Mouse (Mus musculus) urinary bladder, postnatal 36 days (tissue): ENCODE measurements around the gene Zbtb7a.
A peak's percentile ranks its signal among the peaks of the same experiment; 100 is the strongest.

ENCODE experiments used
- DNase-seq, 2 experiments: peaks; one replicate each; pipeline ENCODE4 v3.0.0; 2022; ENCODE audit warnings: low spot score in 2 of 2, mixed read lengths in 1 of 2

The Zbtb7a gene

GRCm38 (mm10) chr10:81134966-81135681, at the start of gene Zbtb7a:
TSS of gene Zbtb7a (plus strand) at chr10:81135220.
- peak in 1 of 2 experiments; percentile 52 for DNase-seq

- DNase-seq, result no peak
Observed at GRCm38 (mm10) chr10:81087021-81087420, 48.0 kb upstream of the Zbtb7a start.

DNA sequence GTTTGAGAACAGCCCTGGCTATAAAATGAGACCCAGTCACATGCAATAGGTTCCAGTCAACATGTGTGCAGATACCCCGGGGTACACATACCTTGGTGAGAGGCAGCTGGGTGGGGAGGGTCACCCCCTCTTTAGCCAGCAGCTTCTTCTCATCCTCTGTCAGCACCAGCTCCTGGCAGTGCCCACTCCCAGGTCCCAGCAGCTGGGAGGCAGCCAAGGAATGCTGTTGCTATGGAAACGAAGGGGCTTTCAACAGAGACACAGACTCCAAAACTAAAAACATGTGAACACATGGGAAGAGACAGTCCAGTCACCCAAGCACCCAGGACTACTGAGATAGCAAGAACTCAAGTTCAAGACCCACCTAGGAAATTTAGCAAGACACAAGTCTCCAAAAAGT, 45.8 kb upstream of the Zbtb7a start:
- no peak for DNase-seq

- DNase-seq, result no peak
Observed at GRCm38 (mm10) chr10:81090621-81091020, 44.4 kb upstream of the Zbtb7a start.

DNA sequence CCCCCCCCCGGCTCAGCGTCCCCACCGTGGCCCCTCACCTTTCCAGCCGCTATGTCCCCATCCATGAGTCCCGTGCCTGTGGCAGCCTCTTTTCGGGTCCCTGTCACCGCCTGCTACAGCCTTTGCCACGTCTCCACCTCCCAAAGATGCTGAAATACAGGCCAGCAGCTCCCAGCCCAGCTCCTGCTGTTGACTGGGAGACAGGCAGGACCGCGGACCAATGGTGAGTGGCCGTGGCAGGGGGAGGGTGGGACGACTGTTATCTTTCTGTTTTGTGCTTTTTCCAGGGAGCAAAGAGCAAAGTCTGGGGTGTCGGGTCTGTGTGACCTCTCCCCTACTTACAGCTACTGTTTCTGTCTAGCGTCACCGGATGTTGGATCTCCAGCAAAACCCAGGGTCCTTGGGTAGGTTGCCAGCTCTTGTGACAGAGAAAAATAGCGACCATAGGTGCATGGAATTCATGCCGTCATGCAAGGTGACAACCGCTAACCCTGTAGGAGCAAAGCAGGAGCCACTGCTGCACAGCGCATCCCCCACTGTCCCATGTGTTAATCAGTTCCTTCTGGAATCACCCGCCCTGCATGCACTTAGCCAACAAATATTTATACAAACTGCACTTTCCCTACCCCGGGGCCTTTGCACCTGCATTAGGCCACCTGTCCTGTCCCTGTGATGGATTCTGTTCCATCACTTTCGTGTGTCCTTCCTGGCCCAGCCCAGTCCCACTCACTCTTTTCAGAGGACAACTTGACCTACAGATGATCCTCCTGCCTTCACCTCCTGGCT, 42.4 kb upstream of the Zbtb7a start:
- peak in 1 of 2 experiments; percentile 29 for DNase-seq

- no peak for DNase-seq
Observed at GRCm38 (mm10) chr10:81094931-81095678, 39.9 kb upstream of the Zbtb7a start.

DNA sequence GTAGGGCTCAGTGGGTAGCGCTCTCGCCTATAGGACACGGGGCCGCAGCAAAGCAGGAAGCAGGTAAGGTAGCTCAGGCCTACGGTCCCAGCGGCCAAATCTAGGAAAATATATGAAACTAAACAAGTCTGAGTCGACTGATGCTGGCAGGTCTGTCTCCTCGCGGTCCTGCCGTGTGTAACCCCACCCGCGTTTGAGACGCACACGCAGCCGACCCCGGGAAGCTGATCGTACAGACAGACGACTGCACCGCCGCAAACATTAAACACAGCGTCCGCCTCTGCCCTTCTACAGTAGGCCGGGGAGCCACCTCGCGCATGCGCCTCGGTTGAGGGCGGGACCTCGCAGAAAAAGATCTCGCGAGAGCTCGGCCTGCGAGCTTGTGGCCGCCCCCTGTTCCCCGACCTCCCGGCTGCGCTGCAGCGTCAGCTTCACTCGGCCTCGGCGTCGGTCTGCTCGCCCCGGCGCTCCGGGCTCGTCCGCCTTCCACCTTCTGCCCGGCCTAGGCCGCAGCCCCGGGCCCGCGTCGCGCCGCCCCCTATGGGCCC, 29.4 kb upstream of the Zbtb7a start, which contains the start of gene Map2k2:
Map2k2 (plus strand) TSS at position 351 of the 548 bp plus-strand sequence.
- peak; percentile 95 to 97 for DNase-seq

- DNase-seq, result peak; percentile 83 to 87
Observed at GRCm38 (mm10) chr10:81106113-81106721, 28.8 kb upstream of the Zbtb7a start.

DNA sequence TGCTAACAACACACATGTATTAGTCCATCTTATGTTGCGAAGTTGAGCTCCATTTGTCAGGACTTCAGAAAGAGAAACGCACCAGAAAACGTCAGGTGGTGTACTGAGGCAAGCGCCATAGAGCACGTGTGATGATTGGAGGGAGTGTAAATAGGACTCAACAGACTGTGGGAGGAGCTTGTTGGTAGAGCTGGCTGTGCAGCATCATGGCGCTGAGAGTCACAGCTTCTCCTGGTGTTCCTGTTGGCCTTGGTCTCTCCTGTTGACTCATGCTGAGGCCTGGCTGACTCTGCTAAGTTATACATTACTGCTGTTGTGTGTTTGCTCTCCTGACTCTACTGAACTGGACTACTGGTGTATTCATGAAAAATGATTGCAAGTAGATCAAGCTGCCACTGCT, 22.1 kb upstream of the Zbtb7a start:
- DNase-seq, result no peak

- DNase-seq, result no peak
Observed at GRCm38 (mm10) chr10:81119625-81120024, 15.4 kb upstream of the Zbtb7a start.

DNA sequence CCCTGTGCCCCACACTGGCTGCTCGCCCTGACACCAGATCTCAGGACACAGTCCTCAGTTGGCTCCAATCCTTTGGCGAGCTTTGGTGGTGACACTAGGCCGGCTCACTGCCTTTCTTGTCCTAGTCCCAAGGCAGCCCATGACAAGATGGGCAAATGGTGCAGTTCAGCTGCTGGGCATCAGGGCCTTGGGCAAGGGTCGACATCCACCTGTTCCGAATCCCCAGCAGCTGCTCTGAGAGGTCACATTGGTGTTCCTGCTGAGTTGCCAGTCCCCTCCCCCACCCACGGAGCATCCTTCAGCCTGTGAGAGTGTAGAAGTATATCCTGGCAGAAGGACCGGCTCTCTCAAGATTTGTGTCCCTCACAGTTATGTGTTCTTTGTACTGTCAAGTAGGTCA, 14.4 kb upstream of the Zbtb7a start:
- no peak for DNase-seq

- DNase-seq, result no peak
Observed at GRCm38 (mm10) chr10:81122889-81123288, 12.1 kb upstream of the Zbtb7a start.

DNA sequence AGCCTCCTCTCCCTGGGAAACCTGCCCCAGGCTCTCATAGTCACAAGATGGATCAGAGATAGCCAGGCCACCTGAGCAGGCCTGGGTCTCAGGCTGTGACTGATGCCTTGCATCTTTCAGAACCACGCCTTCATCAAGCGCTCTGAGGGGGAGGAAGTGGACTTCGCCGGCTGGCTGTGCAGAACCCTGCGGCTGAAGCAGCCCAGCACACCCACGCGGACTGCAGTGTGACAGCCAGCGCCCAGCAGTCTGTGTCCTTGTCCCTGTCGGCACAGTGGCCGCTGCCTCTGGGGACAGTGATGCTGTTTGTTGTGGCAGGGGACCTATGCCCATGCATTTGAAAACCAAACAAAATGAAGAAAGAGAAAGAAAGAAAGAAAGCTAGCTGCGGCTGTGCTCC, 11.5 kb upstream of the Zbtb7a start:
- DNase-seq, result no peak

DNA sequence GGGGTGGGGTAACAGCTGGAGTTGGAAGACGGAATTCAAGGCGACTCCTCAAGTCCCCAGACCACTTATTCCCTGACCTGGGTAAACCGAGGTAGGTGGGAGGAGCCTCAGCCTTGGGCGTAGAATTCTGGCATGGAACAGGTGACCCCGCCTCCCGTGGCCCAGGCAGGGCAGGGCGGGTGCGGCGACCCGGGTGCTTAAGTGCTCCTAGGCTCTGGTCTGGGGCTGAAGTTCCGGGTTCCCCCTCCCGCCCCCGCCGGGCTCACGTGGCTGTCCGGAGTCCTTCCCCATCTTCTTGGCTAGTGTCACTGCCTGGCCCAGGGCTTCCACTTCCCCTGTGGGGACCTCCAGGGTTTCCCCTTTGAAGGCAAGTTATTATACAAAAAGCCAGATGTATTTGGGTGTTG, 836 bp upstream of the Zbtb7a start:
- peak in 1 of 2 experiments; percentile 75 for DNase-seq

- peak in 1 of 2 experiments; percentile 79 for DNase-seq
Observed at GRCm38 (mm10) chr10:81135831-81136705, 1.0 kb downstream of the Zbtb7a start.

- DNase-seq, result peak in 1 of 2 experiments; percentile 77
Observed at GRCm38 (mm10) chr10:81136706-81137231, 1.7 kb downstream of the Zbtb7a start.

DNA sequence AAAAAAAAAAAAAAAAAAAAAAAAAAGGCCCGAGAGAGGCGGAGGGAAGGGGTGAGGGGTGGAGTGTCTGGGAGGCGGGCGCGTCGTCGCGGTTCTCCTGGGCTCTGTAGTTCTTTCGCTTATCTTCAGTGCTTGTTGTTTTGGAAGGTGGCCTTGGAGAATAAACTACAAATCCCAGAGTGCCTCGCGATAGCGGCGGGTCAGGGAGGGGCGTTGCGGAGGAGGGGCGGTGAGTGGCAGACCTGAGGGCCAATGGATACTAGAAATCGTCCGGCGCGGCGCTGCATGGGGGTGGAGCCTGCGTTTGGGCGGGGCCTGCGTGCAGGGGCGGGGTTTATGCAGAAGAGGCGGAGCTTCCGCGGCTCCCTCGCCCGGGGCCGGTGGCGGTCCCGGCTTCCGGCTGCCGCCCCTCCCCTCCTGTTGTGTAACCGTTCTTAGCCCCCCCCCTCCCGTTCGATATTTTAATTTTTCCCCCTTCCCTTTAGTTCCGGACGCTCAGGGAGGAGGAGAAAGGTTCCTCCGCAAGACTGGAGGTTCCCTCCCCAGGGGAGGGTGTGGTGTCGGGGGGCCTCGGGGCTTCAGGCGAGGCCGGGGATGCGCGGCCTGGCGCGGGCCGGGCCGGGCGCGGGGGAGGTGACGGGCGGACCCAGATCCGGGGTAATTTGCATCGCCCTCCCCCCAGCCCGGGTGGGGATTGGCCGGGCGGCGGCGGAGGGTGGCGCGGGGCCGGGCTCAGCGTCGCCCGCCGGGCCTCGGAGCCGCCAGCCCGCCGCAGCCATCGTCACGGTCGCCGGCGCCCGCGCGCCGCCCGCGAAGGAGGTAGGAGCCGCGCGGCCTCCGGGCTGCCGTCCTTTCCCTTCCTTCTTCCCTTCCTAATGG, 2.5 kb downstream of the Zbtb7a start:
- DNase-seq, result peak; percentile 99 to 100

GRCm38 (mm10) chr10:81138131-81138782, 3.2 kb downstream of the Zbtb7a start:
- no peak for DNase-seq
